Mouse (Mus musculus): ENCODE data around the gene Ssc5d.

- TF ChIP-seq CTCF (IDR thresholded peaks at IDR 0.05; ENCODE audit: extremely low read depth, insufficient read length, insufficient replicate concordance, low read depth, low read length) (no peak), POLR2A (IDR thresholded peaks at IDR 0.05; ENCODE audit: low read depth, low read length) (no peak)
These were observed 6.9 kb upstream of the Ssc5d start for GRCm38 (mm10) chr7:4918681-4919080.

Data from small intestine, adult 2 months (tissue).